Mouse (Mus musculus): ENCODE measurements around the gene Chek2.
"Not testable (repeated sequence)": the region's sequence is repeated elsewhere in the genome, so short reads cannot be mapped to it uniquely, and the experiment has no call there.

Chek2 gene

DNA sequence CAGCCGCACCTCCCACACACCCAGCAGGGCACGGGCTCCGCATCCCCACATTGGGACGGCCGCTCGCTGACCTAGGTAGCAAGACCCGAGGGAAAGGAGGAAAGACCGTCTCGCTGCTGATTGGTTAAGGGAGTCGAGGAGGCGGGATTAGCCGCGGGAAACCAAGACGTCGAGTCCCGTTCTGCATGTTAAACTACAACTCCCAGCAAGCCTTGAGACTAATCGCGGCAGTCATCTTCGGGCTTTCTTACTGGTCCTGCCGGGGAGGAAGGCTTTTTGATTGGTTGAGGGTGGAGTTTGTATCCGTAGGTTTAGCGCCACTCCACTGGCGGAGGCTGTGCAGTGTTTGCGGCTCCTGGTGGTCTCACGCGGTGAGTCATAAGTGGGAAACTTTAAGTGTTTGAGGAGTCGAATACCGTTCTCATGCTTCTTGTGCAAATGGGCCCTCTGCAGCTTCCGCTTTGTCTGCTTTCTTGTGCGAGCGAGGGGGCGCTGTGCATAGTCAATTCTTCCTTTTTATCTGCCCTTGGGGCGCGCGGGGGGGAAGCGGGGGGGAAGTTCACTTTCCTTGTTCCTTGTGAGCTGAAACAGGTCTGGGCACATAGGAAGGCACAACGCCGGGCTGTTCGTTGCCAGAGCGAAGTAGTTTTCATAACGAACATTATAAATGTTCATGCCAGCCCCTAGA lies at the start of gene Chek2, which contains the start of gene Hscb:
Gene Chek2, plus strand, starts transcription at position 302 of the 688 bp plus-strand sequence.
Gene Hscb, minus strand, starts transcription at position 100 of the 688 bp plus-strand sequence.
- DNase-seq (ENCODE audit: low spot score in 2 of 2) = peak; percentile 96

DNA sequence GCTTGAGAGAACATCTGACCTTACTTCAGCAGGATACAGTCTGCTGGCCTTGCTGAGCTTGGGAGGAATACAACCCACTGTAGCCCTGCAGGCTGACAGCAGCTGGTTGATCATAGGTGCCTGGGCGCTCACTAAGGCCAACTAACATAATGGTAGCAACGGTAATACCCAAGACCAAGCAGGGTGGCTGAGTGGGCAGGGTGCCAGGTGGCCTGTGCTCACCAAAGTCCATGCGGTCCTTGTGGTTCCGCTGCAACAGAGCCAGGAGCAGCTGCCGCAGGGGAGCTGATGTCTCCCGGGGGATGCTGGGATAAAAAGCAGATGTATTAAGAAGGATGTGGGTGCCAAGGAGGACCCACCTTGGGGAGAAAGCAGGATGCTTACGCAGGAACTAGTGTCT lies 45.4 kb upstream of the Chek2 start:
- DNase-seq (ENCODE audit: low spot score in 2 of 2) = no peak

DNA sequence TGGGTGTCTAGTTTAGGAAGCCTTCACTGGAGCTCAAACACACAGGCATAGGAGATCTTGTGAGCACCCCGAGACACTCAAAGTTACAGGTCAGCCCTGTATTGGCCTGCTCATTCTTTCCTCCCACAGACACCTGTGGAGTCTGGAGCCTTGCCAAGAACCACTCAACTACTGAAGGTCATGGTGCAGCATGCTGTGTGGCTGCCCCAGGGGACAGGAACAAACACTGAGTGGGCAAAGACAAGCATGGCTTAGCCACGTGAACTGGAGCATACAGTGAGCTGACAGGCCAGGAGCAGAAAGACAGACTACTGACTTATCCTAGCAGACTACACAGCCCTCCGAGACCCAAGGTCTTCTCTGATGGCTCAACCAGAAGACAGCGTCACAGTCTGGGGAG lies 42.1 kb upstream of the Chek2 start:
- DNase-seq (ENCODE audit: low spot score in 2 of 2) = no peak

DNA sequence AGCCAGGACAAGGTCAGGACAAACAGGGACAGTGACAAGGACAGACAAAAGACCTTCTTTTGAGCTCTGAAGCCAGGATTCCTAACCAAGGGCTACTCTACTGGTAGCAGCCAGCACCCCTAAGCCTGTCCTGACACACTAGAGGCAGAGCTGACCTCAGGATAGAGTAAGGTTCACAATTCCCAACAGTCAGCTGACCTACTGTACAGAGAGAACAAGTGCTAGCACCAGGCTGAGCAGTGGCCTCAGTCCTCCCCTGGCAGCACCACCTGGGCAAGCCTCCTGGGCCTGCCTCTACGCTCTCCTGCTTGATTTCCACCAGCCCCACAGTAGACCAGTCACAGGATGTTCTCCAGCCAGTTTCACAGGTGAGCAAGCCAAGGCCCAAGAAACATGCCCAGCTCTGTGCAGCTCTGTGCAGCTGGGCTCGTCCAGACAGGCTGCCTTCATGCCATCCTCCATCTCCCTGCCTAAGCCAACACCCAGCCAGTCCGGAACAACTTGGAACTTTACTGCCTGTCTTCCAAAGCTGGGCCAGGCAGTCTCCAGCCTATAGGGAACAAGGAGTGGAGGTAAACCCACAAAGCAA lies 38.6 kb upstream of the Chek2 start:
- no peak for DNase-seq (ENCODE audit: low spot score in 2 of 2)

DNA sequence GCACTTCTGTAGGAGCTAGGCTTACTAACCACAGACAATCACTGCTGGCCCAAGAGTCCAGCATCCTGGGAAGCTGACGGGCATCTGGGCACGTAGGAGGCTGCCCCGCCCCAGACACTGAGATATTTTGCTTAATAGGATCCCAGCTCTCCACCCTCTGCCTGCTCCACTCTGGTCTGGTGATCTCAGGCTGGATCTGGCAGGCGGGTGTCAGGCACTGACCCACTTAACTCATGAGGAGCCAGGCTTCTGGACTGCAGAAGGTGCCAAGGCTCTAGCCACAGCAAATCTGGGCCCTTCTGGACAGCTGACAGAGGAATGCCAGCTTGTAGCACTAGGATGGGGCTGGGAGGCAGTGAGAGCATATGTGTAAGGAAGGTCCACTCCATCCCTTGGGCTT lies 37.6 kb upstream of the Chek2 start:
- no peak for DNase-seq (ENCODE audit: low spot score in 2 of 2)

DNA sequence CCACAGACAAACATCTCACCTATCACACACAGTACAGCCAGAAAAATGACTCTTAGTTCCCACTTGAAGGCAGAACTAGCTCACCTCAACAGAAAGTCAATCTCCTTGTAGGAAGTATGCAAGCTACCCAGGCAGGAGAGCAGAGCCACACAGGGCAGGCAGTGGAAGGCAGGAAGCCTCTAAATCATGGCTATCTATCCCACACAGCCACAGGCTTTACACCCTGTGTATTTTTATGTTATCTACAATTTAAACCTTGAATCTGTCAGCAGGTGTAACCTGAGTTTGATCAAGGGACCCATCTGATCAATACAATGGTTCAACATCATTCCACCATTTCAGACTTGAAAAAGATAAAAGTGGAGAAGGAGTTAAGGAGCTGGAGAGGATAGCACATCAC lies 37.0 kb upstream of the Chek2 start:
- DNase-seq (ENCODE audit: low spot score in 2 of 2) = no peak

DNA sequence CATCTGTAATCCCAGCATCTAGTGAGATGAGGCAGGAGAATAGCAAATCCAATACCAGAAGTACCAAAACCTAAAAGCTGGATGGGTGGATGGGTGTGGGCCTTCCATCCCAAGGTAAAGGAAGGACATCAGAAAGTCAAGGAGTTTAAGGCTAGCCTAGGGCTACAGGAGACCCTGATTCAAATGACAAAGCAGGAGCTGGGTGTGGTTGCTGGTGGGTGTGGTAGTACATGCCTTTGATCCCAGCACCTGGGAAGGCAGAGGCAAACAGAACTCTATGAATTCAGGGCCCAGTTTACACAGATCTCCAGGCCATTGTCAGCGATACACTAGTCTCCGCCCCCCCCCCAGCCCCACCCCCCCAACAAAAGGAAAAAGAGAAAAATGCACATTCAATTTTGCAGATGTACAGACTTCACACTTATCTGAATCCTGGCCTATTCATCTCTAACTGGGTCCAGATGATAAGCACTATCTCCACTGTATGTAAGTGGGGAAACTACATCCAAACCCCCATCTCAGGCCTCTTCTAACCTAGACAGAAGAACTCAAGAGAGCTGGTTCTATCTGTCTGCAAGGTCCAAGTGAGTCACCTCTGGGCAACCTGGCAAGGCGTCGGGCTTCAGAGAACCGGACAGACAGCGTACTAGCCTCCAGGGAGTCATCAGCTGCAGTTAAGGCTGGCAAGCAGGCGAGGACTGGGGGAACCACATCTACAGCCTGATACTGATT lies 35.6 kb upstream of the Chek2 start:
- no peak for DNase-seq (ENCODE audit: low spot score in 2 of 2)

DNA sequence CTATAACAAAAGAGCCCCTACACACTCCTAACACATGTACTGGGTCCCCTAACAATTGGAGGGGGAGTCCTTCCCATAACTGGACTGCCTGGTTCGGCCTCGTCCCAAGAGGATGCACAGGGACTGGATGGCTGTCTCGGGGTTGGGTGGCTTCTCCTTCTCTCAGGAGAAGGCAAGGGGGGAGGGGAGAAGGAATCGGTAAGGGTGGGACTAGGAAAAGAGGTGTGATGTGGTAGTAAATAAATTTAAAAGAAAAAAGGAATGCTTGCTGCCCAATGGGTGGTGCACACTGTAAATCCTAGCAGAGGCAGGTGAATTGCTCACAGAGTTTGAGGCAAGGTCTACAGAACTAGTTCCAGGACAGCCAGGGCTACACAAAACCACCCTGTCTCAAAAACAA lies 33.6 kb upstream of the Chek2 start:
- DNase-seq (ENCODE audit: low spot score in 2 of 2) = no peak

DNA sequence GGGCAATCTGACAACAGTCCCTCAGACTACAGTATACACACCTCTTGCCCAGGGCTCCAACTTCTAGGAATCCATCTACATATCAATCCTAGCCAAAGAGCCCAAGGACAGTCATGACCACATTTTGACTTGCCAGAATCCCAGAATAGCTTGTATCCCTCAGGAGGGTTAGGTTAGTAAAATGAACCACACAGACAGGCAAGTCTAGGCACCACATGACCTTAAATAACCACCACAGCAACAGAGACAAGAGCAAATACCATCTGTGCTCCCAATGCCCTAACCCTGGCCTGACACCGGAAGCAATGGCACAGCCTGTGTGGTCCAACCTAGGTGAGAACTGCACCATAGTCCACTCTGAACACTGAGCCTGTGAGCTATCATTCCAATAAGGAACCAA lies 33.1 kb upstream of the Chek2 start:
- DNase-seq (ENCODE audit: low spot score in 2 of 2) = no peak

DNA sequence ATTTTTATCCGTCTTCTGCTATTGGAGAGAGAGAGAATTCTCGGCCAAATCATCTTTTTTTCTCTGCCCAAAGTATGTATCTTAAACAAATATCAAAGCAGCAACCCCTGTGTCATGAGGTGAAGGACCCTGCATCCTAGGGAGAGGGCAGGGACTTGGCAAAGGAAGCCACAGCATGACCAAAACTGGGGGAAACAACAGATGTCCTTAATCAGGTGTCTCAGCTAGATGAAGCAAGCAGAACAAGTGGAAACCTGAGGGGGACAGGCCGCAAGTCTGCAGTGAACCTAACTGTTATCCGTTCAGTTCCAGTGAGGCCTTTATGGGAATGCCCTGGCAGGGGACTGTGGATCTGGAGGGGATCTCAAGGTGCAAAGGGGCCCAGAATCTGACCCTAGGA lies 32.3 kb upstream of the Chek2 start:
- no peak for DNase-seq (ENCODE audit: low spot score in 2 of 2)

DNA sequence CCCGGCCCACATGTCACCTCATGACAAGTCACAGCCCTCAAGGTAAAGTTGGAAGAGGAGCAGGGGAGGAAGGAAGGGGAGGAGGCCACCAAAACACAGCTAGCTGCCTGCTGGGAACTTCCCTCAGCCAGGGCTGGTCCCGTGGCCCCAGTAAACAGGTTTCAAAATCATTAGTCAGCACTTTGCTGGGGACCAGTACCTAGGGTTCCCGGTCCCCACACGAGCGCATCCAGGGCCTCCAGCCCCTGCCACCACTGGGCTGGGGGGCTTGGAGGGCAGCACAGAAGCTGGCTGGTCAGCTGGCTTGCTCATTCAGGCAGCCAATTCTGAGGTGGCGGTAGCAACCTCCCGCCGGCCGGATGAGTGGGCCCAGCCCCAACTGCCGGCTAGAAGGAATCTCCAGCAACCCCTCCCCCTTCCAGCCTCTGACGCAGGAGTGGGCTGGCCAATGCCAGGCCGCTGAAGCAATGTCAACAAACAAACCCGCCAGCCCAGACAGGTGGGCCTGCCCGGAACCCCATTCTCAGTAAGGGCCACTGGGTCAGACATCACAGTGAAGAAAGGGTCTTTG lies 31.6 kb upstream of the Chek2 start:
- DNase-seq (ENCODE audit: low spot score in 2 of 2) = peak; percentile 40 to 45

DNA sequence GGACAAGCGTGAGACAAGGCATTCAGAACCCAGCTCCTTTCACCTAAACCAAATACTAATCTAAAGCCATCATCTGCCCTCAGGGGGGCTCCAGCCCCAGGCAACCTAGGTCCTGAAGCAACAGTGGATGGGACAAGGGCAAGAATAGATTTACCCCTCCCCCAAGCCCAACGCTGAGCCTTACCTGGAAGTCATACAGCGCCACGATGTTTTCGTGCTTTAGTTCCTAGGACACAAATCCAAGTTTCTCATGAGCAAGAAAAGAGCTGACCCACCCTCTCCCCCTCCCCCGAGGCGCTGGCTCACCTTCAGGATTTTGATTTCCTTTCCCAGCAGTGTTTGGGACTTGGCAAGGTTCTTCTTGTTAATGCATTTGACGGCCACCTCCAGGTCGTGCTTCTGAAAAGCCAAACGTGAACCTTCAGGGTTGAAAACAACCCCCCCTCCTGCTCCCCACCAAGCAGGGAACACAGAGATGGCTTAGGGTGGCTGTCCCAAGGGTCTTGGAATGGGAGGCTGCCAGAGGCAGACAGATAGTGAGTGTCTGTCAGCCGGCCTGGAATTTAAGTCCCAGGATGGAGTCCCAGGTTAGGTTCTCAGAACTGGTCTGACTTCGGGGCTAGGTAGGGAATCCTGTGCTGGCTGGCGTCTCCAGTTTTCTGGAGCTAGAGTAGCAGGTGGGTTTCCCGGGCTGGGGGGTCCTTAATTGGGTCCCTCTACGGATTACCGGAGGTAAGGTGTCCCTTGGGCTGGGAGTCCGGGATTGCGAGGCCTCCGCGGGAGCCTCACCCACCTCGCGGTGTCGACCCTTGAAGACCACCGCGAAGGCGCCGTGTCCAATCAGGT lies 30.7 kb upstream of the Chek2 start:
- DNase-seq (ENCODE audit: low spot score in 2 of 2) = peak; percentile 23 to 40

DNA sequence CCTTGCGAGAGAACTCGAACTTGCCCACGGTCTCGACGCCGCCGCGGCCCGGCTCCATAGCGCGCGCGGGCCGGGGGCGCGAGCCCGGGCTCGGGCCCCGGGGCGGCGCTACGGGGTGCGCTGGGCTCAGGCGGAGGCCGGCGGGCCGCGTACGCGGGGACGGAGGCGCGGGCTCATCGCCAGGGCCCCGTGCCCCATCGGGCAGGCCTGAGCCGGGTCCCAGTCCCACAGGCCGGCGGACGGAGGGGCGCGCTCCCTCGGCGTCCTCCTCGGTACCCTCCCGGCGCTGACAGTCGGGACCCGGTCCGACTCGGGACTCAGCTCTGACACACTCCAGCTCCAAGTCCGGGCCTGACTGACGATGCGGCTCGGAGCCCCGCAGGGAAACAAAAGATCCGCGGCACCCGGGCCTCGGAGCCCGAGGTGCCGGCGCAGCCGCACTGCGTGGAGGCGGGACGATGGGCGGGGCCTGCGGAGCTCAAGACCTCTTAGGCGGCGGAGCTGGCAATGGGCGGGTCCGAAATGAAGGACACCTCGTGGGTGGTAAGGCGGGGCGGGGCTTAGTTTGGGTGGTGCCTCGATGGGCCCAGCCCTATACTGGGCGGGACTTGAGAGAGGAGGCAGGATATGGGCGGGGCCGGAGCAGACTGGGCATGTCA lies 30.0 kb upstream of the Chek2 start, which contains the start of gene Ulk1:
Gene Ulk1, minus strand, starts transcription at position 431 of the 659 bp plus-strand sequence.
- DNase-seq (ENCODE audit: low spot score in 2 of 2) = peak; percentile 100

DNA sequence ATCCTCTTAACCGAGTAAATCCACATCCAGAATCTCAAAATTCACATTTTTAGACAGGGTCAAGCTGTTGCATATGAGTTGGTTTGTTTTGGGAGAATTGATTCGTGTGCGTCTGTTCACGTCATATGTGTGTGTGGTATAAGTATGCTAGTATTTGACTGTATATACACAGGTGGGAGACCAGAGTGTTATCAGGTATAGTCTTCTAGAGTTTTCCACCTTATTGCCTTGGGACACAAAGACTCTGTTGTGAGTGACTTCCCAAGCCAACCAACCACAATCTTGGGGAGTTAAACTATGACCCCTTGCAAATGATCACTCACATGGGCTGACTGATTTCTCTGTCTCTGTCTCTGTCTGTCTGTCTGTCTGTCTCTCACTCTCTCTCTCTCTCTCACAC lies 15.4 kb upstream of the Chek2 start:
- no peak for DNase-seq (ENCODE audit: low spot score in 2 of 2)

DNA sequence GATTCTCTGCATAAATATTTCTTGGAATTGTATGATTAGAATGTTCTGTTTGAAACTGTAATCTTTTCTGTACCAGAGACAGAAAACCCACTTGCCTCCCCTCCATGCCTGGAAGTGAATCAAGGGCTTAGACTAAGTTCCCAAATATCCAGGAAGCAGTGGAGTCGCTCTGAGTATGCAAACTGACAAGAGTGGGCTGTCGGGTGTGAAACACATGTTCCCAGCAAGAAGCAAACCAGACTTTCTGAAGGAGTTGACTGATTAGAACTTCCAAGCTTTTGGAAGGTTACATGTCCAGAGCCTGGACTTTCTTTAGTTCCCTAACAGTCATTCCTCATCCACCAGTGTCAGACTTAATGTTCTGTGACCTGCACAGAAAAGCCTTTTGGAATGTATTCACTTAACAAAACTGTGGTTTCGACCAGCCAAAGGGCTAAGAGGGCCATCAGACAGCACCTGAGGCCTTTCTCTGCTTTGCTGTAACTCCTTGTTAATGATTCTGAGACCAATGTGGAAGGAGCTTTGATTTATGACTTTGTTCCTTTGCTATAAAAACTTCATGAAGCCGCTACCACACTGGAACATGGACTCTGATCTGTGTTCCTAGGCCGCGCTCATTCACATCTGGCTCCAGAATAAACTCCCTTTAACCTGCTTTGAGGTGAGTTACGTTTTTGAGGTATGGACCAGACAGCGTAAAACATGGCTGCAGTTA lies 12.8 kb upstream of the Chek2 start:
- no peak for DNase-seq (ENCODE audit: low spot score in 2 of 2)

DNA sequence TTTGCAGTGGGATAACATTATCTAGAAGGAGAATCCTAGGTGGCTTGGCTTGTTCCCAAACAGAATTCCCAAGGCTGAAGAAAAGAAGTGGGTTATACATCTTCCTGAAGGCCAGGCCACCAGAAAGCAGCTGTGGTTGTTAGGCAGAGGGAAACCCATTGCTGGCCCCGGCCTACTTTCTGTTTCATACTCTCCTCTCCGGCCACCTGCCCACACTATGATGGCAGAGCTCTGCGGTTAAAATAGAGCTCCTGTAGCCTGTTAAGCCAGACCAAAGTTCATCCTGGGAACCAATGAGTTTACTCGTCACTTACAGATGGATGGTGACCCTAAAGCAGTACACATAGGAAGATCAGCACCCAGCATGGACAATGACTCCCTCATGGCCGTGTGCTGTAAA lies 12.2 kb upstream of the Chek2 start:
- no peak for DNase-seq (ENCODE audit: low spot score in 2 of 2)

DNA sequence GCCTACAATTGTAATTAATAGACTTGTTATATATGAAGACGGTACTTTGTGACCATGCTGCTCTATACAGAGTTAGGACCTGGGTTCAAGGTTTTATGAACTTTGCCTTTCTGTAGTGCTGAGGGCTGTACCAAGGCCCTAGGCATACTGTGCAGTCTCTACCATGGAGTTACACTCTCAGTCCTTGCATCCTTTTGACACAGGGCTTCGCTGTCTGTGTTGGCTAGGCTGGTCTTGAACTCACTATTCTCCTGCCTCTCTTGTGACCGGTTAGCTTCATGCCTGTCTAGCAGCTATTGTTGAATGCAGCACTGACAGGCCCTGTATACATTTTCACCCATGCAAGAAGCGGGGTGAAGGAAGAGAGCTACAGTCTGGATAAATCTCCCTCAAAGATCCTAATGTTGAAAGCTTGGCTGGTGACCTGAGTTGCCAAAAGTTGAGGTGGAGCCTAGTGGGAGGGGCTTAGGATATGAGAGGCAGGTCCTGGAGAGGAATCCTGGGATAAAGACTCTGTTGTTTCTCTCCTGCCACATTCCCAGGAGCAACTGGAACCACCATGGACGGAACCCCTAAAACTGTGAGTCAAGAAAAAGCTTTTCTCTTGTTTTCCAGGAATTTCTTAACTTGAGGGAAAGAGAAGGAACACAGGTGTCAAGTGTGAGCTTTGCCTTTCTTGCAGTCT lies 8.6 kb upstream of the Chek2 start:
- DNase-seq (ENCODE audit: low spot score in 2 of 2) = no peak

DNA sequence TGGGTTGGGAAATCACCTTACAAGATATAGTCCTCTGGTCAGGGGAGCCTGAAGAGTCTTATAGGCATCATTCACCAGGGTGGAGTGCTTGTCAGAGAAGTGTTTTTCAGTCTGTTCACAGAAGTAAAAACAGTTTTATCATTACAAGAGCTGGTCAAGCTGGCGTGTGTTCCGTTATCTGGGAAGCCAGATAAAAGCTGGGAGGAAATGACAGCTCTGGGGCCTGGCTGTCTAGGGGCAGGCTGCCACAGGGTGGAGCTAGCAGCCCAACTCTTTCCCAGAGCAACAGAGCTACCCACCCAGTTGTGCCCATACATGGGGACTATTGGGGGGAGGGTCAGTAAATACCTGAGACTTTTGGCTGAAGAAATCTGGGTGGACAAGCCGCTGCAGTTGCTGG lies 3.8 kb upstream of the Chek2 start:
- DNase-seq (ENCODE audit: low spot score in 2 of 2) = peak; percentile 12 to 28

DNA sequence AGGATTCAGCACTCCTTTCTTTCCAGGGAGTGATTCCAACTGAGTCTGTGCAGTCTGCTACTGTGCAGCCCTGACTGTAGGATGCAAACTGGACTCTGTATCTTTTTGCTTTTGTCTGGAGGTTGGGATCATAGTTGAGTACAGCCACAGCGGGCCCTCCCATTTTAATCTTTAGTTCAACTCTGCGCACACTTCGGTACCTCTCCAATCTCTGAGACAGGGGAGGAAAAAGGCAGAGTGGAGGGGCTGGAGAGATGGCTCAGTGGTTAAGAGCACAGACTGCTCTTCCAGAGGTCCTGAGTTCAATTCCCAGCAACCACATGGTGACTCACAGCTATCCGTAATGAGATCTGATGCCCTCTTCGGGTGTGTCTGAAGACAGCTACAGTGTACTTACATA lies 1.8 kb upstream of the Chek2 start:
- DNase-seq (ENCODE audit: low spot score in 2 of 2) = not testable (repeated sequence)
